In genomic region chr12:81781105-81781909, GRCm38 (mm10) we compare ENCODE assay signal across 9 mouse cellular contexts. TPM values are rescaled to one million over a fixed set of nuclear protein-coding genes. Genes with fewer than 3 reads are reported as not detected.
DNase-seq lines count a peak whose midpoint lies in the region; ATAC-seq and TF ChIP-seq lines count a peak whose summit lies in the region.
"Had no signal": no experiment of that assay in that cellular context is flagged by ENCODE, and none has a peak within 500 bp of the region (broad histone marks: within the 10 kb centered on the region; RNA-seq: fewer than 3 reads in every experiment).

Map3k9 (minus strand) TSS chr12:81781175.

- H3K27ac ChIP-seq in forebrain, embryonic 12.5 days: peak within 1 kb of the TSS; percentile 74
- H3K27ac ChIP-seq in heart, postnatal 0 days (ENCODE audit: low read depth): no peak within 1 kb of the TSS
- no peak within 1 kb of the TSS for H3K27ac ChIP-seq in liver, embryonic 14.5 days
- H3K27ac ChIP-seq in stomach, embryonic 15.5 days: peak within 1 kb of the TSS; percentile 88

- TF ChIP-seq CTCF in heart, postnatal 0 days (IDR thresholded peaks at IDR 0.05; ENCODE audit: low read depth): no peak
- TF ChIP-seq CTCF in liver, embryonic 14.5 days (IDR thresholded peaks at IDR 0.05; ENCODE audit: low read depth): no peak

- peak; percentile 94 for DNase-seq in CD4-positive, CD25-positive, alpha-beta regulatory T cell, adult 2 months (ENCODE audit: low read depth, low spot score)
- DNase-seq in c-Kit-positive CD71-positive TER-119-positive erythroid progenitor cells, embryonic 14.5 days (ENCODE audit: low spot score): peak; percentile 64
- peak; percentile 78 for DNase-seq in heart, postnatal 0 days (ENCODE audit: low spot score)
- DNase-seq in kidney, postnatal 36 days: peak; percentile 93 to 96
- DNase-seq in liver, embryonic 14.5 days (ENCODE audit: low read depth in 3 of 3, low spot score in 3 of 3): peak; percentile 53 to 58 (median 55)
- peak; percentile 96 for DNase-seq in neural tube, embryonic 10.5 days (ENCODE audit: extremely low spot score, low spot score)

- H3K27me3 ChIP-seq in forebrain, embryonic 12.5 days: peaks cover 35% of the 10 kb centered on the region
- peaks cover 63% of the 10 kb centered on the region for H3K27me3 ChIP-seq in heart, postnatal 0 days (ENCODE audit: control insufficient read depth, insufficient read depth, low read length)
- peaks cover 48% of the 10 kb centered on the region for H3K27me3 ChIP-seq in liver, embryonic 14.5 days (ENCODE audit: control insufficient read depth, insufficient read depth, low read length)
- peaks cover 12% of the 10 kb centered on the region; the same call in 1 of the 2 replicates for H3K27me3 ChIP-seq in stomach, embryonic 15.5 days (replicated peaks)

- WGBS in forebrain, embryonic 12.5 days: 1% methylated on average over 49 of the region's 56 CpGs
- 1% methylated on average over 34 of the region's 56 CpGs for WGBS in heart, postnatal 0 days
- WGBS in liver, embryonic 14.5 days (ENCODE audit: insufficient replicate concordance): 1% methylated on average over 43 of the region's 56 CpGs
- WGBS in stomach, embryonic 15.5 days: 1% methylated on average over 42 of the region's 56 CpGs

- H3K4me1 ChIP-seq in forebrain, embryonic 12.5 days: peaks cover 28% of the 10 kb centered on the region
- 0 out of 2 replicates have a peak, but pooled peaks cover 4% of the 10 kb centered on the region for H3K4me1 ChIP-seq in heart, postnatal 0 days (ENCODE audit: control insufficient read depth, insufficient read depth)
- H3K4me1 ChIP-seq in liver, embryonic 14.5 days (replicated peaks; ENCODE audit: control insufficient read depth in 2 of 2, insufficient read depth in 2 of 2, low read length in 1 of 2): no peaks in the 10 kb centered on the region
- H3K4me1 ChIP-seq in stomach, embryonic 15.5 days: peaks cover 10% of the 10 kb centered on the region; the same call in 1 of the 2 replicates

- H3K4me2 ChIP-seq in forebrain, embryonic 12.5 days: peak within 1 kb of the TSS; percentile 73
- H3K4me2 ChIP-seq in heart, postnatal 0 days (ENCODE audit: low read depth, low read length): peak within 1 kb of the TSS; percentile 98
- peak within 1 kb of the TSS; percentile 71 for H3K4me2 ChIP-seq in liver, embryonic 14.5 days (ENCODE audit: low read depth)
- peak within 1 kb of the TSS; percentile 94 for H3K4me2 ChIP-seq in stomach, embryonic 15.5 days

- H3K9me3 ChIP-seq in forebrain, embryonic 12.5 days: no peaks in the 10 kb centered on the region
- no peaks in the 10 kb centered on the region for H3K9me3 ChIP-seq in heart, postnatal 0 days (replicated peaks; ENCODE audit: control insufficient read depth, low read length)
- no peaks in the 10 kb centered on the region for H3K9me3 ChIP-seq in liver, embryonic 14.5 days (ENCODE audit: control insufficient read depth, low read length)
- no peaks in the 10 kb centered on the region for H3K9me3 ChIP-seq in stomach, embryonic 15.5 days

- H3K9ac ChIP-seq in forebrain, embryonic 12.5 days: peak within 1 kb of the TSS; percentile 74
- H3K9ac ChIP-seq in heart, postnatal 0 days (replicated peaks; ENCODE audit: low read depth, low read length): 0 out of 2 replicates have a peak within 1 kb of the TSS, but pooled peaks have one; percentile 23
- no peak within 1 kb of the TSS for H3K9ac ChIP-seq in liver, embryonic 14.5 days (replicated peaks)
- peak within 1 kb of the TSS; percentile 52 for H3K9ac ChIP-seq in stomach, embryonic 15.5 days

- no peak for TF ChIP-seq EP300 in heart, postnatal 0 days (IDR thresholded peaks at IDR 0.05; ENCODE audit: low read depth)
- TF ChIP-seq EP300 in liver, embryonic 14.5 days (IDR thresholded peaks at IDR 0.05; ENCODE audit: low read depth): no peak

- ATAC-seq in forebrain, embryonic 12.5 days (ENCODE audit: low FRiP score): peak; percentile 99
- ATAC-seq in heart, postnatal 0 days (ENCODE audit: insufficient read depth, low read depth): peak; percentile 99
- peak; percentile 96 for ATAC-seq in liver, embryonic 14.5 days (ENCODE audit: insufficient read depth)
- ATAC-seq in stomach, embryonic 15.5 days (ENCODE audit: insufficient read depth, low FRiP score, low read depth): peak; percentile 95

- no peaks in the 10 kb centered on the region for H3K36me3 ChIP-seq in forebrain, embryonic 12.5 days (replicated peaks)
- H3K36me3 ChIP-seq in heart, postnatal 0 days (replicated peaks; ENCODE audit: control insufficient read depth, insufficient read depth, low read length): no peaks in the 10 kb centered on the region
- no peaks in the 10 kb centered on the region for H3K36me3 ChIP-seq in liver, embryonic 14.5 days (replicated peaks; ENCODE audit: control insufficient read depth, insufficient read depth, low read depth)
- no peaks in the 10 kb centered on the region for H3K36me3 ChIP-seq in stomach, embryonic 15.5 days

- H3K4me3 ChIP-seq in forebrain, embryonic 12.5 days (replicated peaks): peak within 1 kb of the TSS; percentile 63
- H3K4me3 ChIP-seq in heart, postnatal 0 days (ENCODE audit: low read depth, low read length): peak within 1 kb of the TSS; percentile 64
- peak within 1 kb of the TSS; percentile 44 to 54 for H3K4me3 ChIP-seq in liver, embryonic 14.5 days (ENCODE audit: insufficient read depth in 1 of 2, low read depth in 2 of 2, low read length in 2 of 2)
- peak within 1 kb of the TSS; percentile 70 for H3K4me3 ChIP-seq in stomach, embryonic 15.5 days (replicated peaks)

RNA-seq across cellular contexts. Expression of gene Map3k9, which starts in this region (rescaled TPM):
- polyA plus RNA-seq in forebrain, embryonic 12.5 days (2016; fragmentation: Nextera tagmentation; extraction: Ambion mirVana): 5.3 and 5.7 TPM in 2 replicates
- total RNA-seq in heart, postnatal 0 days (2014; rRNA removed; ENCODE audit: low replicate concordance): 0.11 and 2.4 TPM in 2 replicates
- polyA plus RNA-seq in heart, postnatal 0 days (2015; fragmentation: Nextera tagmentation; extraction: Ambion mirVana): 0.08 and 0.10 TPM in 2 replicates
- polyA plus RNA-seq in liver, embryonic 14.5 days (2012; rRNA removed): 0.02 and 0.03 TPM in 2 replicates
- polyA plus RNA-seq in liver, embryonic 14.5 days (2014; fragmentation: Nextera tagmentation; extraction: Ambion mirVana): 0.04 and 0.06 TPM in 2 replicates
- polyA plus RNA-seq in stomach, embryonic 15.5 days (2015; fragmentation: Nextera tagmentation; extraction: Ambion mirVana): 2.6 and 3.1 TPM in 2 replicates
- total RNA-seq: MEL had no signal

Comparison
In these comparisons a context has a peak if more than half of its experiments do, and no peak if none do; other contexts are left out.
1. Peak in DNase-seq, ATAC-seq, H3K4me3 ChIP-seq and H3K4me2 ChIP-seq in liver, embryonic 14.5 days; RNA of the gene not detected or under 1 TPM.
2. H3K27ac ChIP-seq: peak in forebrain, embryonic 12.5 days (single experiment) and stomach, embryonic 15.5 days (single experiment); none in heart, postnatal 0 days (single experiment) and liver, embryonic 14.5 days (single experiment).
3. Peak in every context shown above with its lines, with median percentiles within 50 percentile points of each other: DNase-seq, ATAC-seq, H3K4me2 ChIP-seq and H3K4me3 ChIP-seq.